Mouse (Mus musculus) kidney, embryonic 15.5 days (tissue): Measurements from ENCODE around the gene Slc9b1. TPM values are rescaled to one million over a fixed set of nuclear protein-coding genes. Genes with fewer than 3 reads are reported as not detected.

ENCODE experiments used
- ATAC-seq: fragments of 200-750 bp; cut with Nextera tagmentation; replicated peaks from 2 replicates; pipeline ENCODE4 v1.8.0; 2017; ENCODE audit warnings: moderate TSS enrichment; ENCODE audit not compliant: low FRiP score
- H3K27ac ChIP-seq: fragments of 300-500 bp; sonication (generic); 2 replicates; pipeline ENCODE4 v1.5.1; 2015; ENCODE audit warnings: mild to moderate bottlenecking, inconsistent platforms
- H3K27me3 ChIP-seq: fragments of 300-500 bp; sonication (generic); 2 replicates; pipeline ENCODE4 v1.6.1; 2015; ENCODE audit warnings: inconsistent platforms
- H3K36me3 ChIP-seq: fragments of 300-500 bp; sonication (generic); 2 replicates; pipeline ENCODE4 v1.6.1; 2015; ENCODE audit warnings: inconsistent platforms
- H3K4me1 ChIP-seq: fragments of 300-500 bp; sonication (generic); 2 replicates; pipeline ENCODE4 v1.6.1; 2015; ENCODE audit warnings: inconsistent platforms
- H3K4me2 ChIP-seq: fragments of 300-500 bp; sonication (generic); 2 replicates; pipeline ENCODE4 v1.6.1; 2015; ENCODE audit warnings: moderate library complexity, mild to moderate bottlenecking, inconsistent platforms
- H3K4me3 ChIP-seq: fragments of 300-500 bp; sonication (generic); replicated peaks from 2 replicates; pipeline ENCODE4 v1.5.1; 2015; ENCODE audit warnings: mild to moderate bottlenecking, inconsistent platforms
- H3K9ac ChIP-seq: fragments of 300-500 bp; sonication (generic); 2 replicates; pipeline ENCODE4 v1.6.1; 2015; ENCODE audit warnings: mild to moderate bottlenecking, inconsistent platforms
- H3K9me3 ChIP-seq: fragments of 300-500 bp; sonication (generic); replicated peaks from 2 replicates; pipeline ENCODE4 v1.6.1; 2016; ENCODE audit warnings: inconsistent platforms
- WGBS: fragments of 180-500 bp; shearing (Covaris S2); methylation state at CpG from one replicate; pipeline ENCODE4 v1.1.7; 2015; ENCODE audit warnings: mixed read lengths; 5-methylcytosine and 5-hydroxymethylcytosine counted together
- polyA plus RNA-seq: library from polyadenylated mRNA; unstranded; fragments of >200 nt; fragmentation: Nextera tagmentation; extraction: Ambion mirVana; gene quantifications from 2 replicates; pipeline ENCODE4 v1.2.1, GENCODE M21; 2015

Slc9b1 gene
- polyA plus RNA-seq = 0.42 TPM in 1 of 2 replicates, not detected in the other

GRCm38 (mm10) chr3:135347739-135348264 is at the start of gene Slc9b1:
Gene Slc9b1, plus strand, starts transcription at chr3:135348029.
- no peak for ATAC-seq
- Histone ChIP-seq H3K4me1 (no peaks in the 10 kb centered on the region), H3K27me3 (no peaks in the 10 kb centered on the region), H3K9ac (no peak within 1 kb of the TSS), H3K4me2 (no peak within 1 kb of the TSS), H3K9me3 (no peaks in the 10 kb centered on the region), H3K27ac (no peak within 1 kb of the TSS), H3K4me3 (no peak within 1 kb of the TSS), H3K36me3 (no peaks in the 10 kb centered on the region)
- 75% methylated on average over 14 of the region's 14 CpGs for WGBS

- no peaks in the 10 kb centered on the region for H3K27me3 ChIP-seq
- H3K4me1 ChIP-seq = no peaks in the 10 kb centered on the region
- H3K27ac ChIP-seq = no peak overlapping the region
- no peak overlapping the region for H3K9ac ChIP-seq
- H3K36me3 ChIP-seq = no peaks in the 10 kb centered on the region
- no peaks in the 10 kb centered on the region for H3K9me3 ChIP-seq
- no peak overlapping the region for H3K4me3 ChIP-seq
- 87% methylated on average over 3 of the region's 3 CpGs for WGBS
- no peak overlapping the region for H3K4me2 ChIP-seq
- ATAC-seq = no peak
Observed at GRCm38 (mm10) chr3:135298560-135298959, 49.3 kb upstream of the Slc9b1 start.

GRCm38 (mm10) chr3:135300081-135300480 is 47.7 kb upstream of the Slc9b1 start:
- WGBS = 50% methylated on average over 6 of the region's 6 CpGs
- no peaks in the 10 kb centered on the region for H3K9me3 ChIP-seq
- peaks cover 2% of the 10 kb centered on the region; the same call in 1 of the 2 replicates for H3K4me1 ChIP-seq
- H3K4me3 ChIP-seq = no peak overlapping the region
- no peaks in the 10 kb centered on the region for H3K36me3 ChIP-seq
- no peak overlapping the region for H3K4me2 ChIP-seq
- no peaks in the 10 kb centered on the region for H3K27me3 ChIP-seq
- no peak for ATAC-seq
- no peak overlapping the region for H3K27ac ChIP-seq
- H3K9ac ChIP-seq = no peak overlapping the region

- Histone ChIP-seq H3K9me3 (no peaks in the 10 kb centered on the region), H3K4me2 (no peak overlapping the region), H3K27me3 (0 out of 2 replicates have a peak, but pooled peaks cover 3% of the 10 kb centered on the region), H3K4me1 (peaks cover 10% of the 10 kb centered on the region), H3K9ac (no peak overlapping the region), H3K4me3 (no peak overlapping the region), H3K27ac (no peak overlapping the region), H3K36me3 (no peaks in the 10 kb centered on the region)
- ATAC-seq = no peak
- 29% methylated on average over 6 of the region's 6 CpGs for whole genome bisulfite sequencing
Observed at GRCm38 (mm10) chr3:135304060-135304459, 43.8 kb upstream of the Slc9b1 start.

- H3K4me3 ChIP-seq = no peak overlapping the region
- H3K4me1 ChIP-seq = peaks cover 10% of the 10 kb centered on the region
- H3K27ac ChIP-seq = no peak overlapping the region
- H3K9me3 ChIP-seq = no peaks in the 10 kb centered on the region
- no peaks in the 10 kb centered on the region for H3K36me3 ChIP-seq
- H3K9ac ChIP-seq = no peak overlapping the region
- no peak for ATAC-seq
- 25% methylated on average over 9 of the region's 9 CpGs for WGBS
- 0 out of 2 replicates have a peak, but pooled peaks cover 3% of the 10 kb centered on the region for H3K27me3 ChIP-seq
- H3K4me2 ChIP-seq = no peak overlapping the region
Observed at GRCm38 (mm10) chr3:135304566-135304965, 43.3 kb upstream of the Slc9b1 start.

GRCm38 (mm10) chr3:135307411-135308259 is 40.2 kb upstream of the Slc9b1 start, which contains the start of gene Slc9b2:
Gene Slc9b2, plus strand, starts transcription at chr3:135307700.
- H3K9me3 ChIP-seq = no peaks in the 10 kb centered on the region
- peak within 1 kb of the TSS; percentile 15; the same call in 1 of the 2 replicates for H3K9ac ChIP-seq
- H3K27ac ChIP-seq = no peak within 1 kb of the TSS
- H3K4me1 ChIP-seq = peaks cover 10% of the 10 kb centered on the region
- H3K4me2 ChIP-seq = peak within 1 kb of the TSS; percentile 77
- H3K4me3 ChIP-seq = peak within 1 kb of the TSS; percentile 41
- whole genome bisulfite sequencing = 5% methylated on average over 28 of the region's 28 CpGs
- 0 out of 2 replicates have a peak, but pooled peaks cover 3% of the 10 kb centered on the region for H3K27me3 ChIP-seq
- no peaks in the 10 kb centered on the region for H3K36me3 ChIP-seq
- peak; percentile 97 for ATAC-seq

GRCm38 (mm10) chr3:135312916-135313491 is 34.8 kb upstream of the Slc9b1 start:
- Histone ChIP-seq H3K4me2 (no peak overlapping the region), H3K4me3 (no peak overlapping the region), H3K9me3 (no peaks in the 10 kb centered on the region), H3K4me1 (peaks cover 2% of the 10 kb centered on the region), H3K27ac (no peak overlapping the region), H3K9ac (no peak overlapping the region), H3K36me3 (no peaks in the 10 kb centered on the region), H3K27me3 (no peaks in the 10 kb centered on the region)
- ATAC-seq = no peak
- 41% methylated on average over 2 of the region's 2 CpGs for WGBS

GRCm38 (mm10) chr3:135313727-135314126 is 34.1 kb upstream of the Slc9b1 start:
- no peak overlapping the region for H3K4me3 ChIP-seq
- H3K4me1 ChIP-seq = no peaks in the 10 kb centered on the region
- H3K4me2 ChIP-seq = no peak overlapping the region
- no peak overlapping the region for H3K27ac ChIP-seq
- 83% methylated on average over 2 of the region's 2 CpGs for WGBS
- H3K36me3 ChIP-seq = no peaks in the 10 kb centered on the region
- no peaks in the 10 kb centered on the region for H3K9me3 ChIP-seq
- H3K27me3 ChIP-seq = no peaks in the 10 kb centered on the region
- no peak for ATAC-seq
- H3K9ac ChIP-seq = no peak overlapping the region

- 75% methylated on average over 2 of the region's 2 CpGs for WGBS
- H3K4me3 ChIP-seq = no peak overlapping the region
- H3K9me3 ChIP-seq = no peaks in the 10 kb centered on the region
- no peak overlapping the region for H3K9ac ChIP-seq
- no peaks in the 10 kb centered on the region for H3K27me3 ChIP-seq
- H3K4me2 ChIP-seq = no peak overlapping the region
- no peak overlapping the region for H3K27ac ChIP-seq
- ATAC-seq = no peak
- H3K4me1 ChIP-seq = no peaks in the 10 kb centered on the region
- no peaks in the 10 kb centered on the region for H3K36me3 ChIP-seq
Observed at GRCm38 (mm10) chr3:135314811-135315210, 33.0 kb upstream of the Slc9b1 start.

- ATAC-seq = no peak
- no peaks in the 10 kb centered on the region for H3K9me3 ChIP-seq
- H3K36me3 ChIP-seq = no peaks in the 10 kb centered on the region
- H3K4me2 ChIP-seq = no peak overlapping the region
- 91% methylated on average over 9 of the region's 9 CpGs for WGBS
- no peaks in the 10 kb centered on the region for H3K4me1 ChIP-seq
- no peak overlapping the region for H3K4me3 ChIP-seq
- H3K27ac ChIP-seq = no peak overlapping the region
- no peak overlapping the region for H3K9ac ChIP-seq
- H3K27me3 ChIP-seq = no peaks in the 10 kb centered on the region
Observed at GRCm38 (mm10) chr3:135315720-135316425, 32.0 kb upstream of the Slc9b1 start.

GRCm38 (mm10) chr3:135318331-135318730 is 29.5 kb upstream of the Slc9b1 start:
- Histone ChIP-seq H3K9ac (no peak overlapping the region), H3K36me3 (no peaks in the 10 kb centered on the region), H3K4me2 (no peak overlapping the region), H3K4me1 (no peaks in the 10 kb centered on the region), H3K4me3 (no peak overlapping the region), H3K27me3 (no peaks in the 10 kb centered on the region), H3K27ac (no peak overlapping the region), H3K9me3 (no peaks in the 10 kb centered on the region)
- 84% methylated on average over 11 of the region's 11 CpGs for WGBS
- ATAC-seq = no peak

- Histone ChIP-seq H3K9ac (no peak overlapping the region), H3K4me1 (no peaks in the 10 kb centered on the region), H3K9me3 (no peaks in the 10 kb centered on the region), H3K4me2 (no peak overlapping the region), H3K27ac (no peak overlapping the region), H3K27me3 (no peaks in the 10 kb centered on the region), H3K4me3 (no peak overlapping the region), H3K36me3 (no peaks in the 10 kb centered on the region)
- ATAC-seq = no peak
- WGBS = 57% methylated on average over 6 of the region's 6 CpGs
Observed at GRCm38 (mm10) chr3:135324354-135324753, 23.5 kb upstream of the Slc9b1 start.
